Mouse (Mus musculus) lung, postnatal 0 days (tissue): ENCODE data around the gene Adcy5. TPM values are rescaled to one million over a fixed set of nuclear protein-coding genes. Genes with fewer than 3 reads are reported as not detected.

Experiments used
- ATAC-seq: fragments of 200-750 bp; cut with Nextera tagmentation; 2 replicates; pipeline ENCODE4 v1.8.0; 2017; ENCODE audit warnings: moderate library complexity
- DNase-seq: peaks from one replicate; pipeline ENCODE4 v3.0.0-alpha.2; 2016; ENCODE audit warnings: low spot score
- H3K27ac ChIP-seq: fragments of 300-500 bp; sonication (generic); 2 replicates; pipeline ENCODE4 v1.5.1; 2014; ENCODE audit warnings: antibody characterized with exemption, mild to moderate bottlenecking, low read length, mixed read lengths
- H3K27me3 ChIP-seq: fragments of 300-500 bp; sonication (generic); replicated peaks from 2 replicates; pipeline ENCODE4 v1.6.1; 2014; ENCODE audit warnings: low read length, mixed read lengths; ENCODE audit not compliant: insufficient read depth
- H3K36me3 ChIP-seq: fragments of 300-500 bp; sonication (generic); 2 replicates; pipeline ENCODE4 v1.6.1; 2014; ENCODE audit warnings: low read length, mixed read lengths; ENCODE audit not compliant: insufficient read depth
- H3K4me1 ChIP-seq: fragments of 300-500 bp; sonication (generic); 2 replicates; pipeline ENCODE4 v1.6.1; 2014; ENCODE audit warnings: antibody characterized with exemption, low read depth, low read length, mixed read lengths; ENCODE audit not compliant: insufficient read depth
- H3K4me2 ChIP-seq: fragments of 300-500 bp; sonication (generic); replicated peaks from 2 replicates; pipeline ENCODE4 v1.6.1; 2014; ENCODE audit warnings: low read depth, mild to moderate bottlenecking, low read length, moderate library complexity, mixed read lengths
- H3K4me3 ChIP-seq: fragments of 300-500 bp; sonication (generic); 2 replicates; pipeline ENCODE4 v1.5.1; 2014; ENCODE audit warnings: low read depth, low read length
- H3K9ac ChIP-seq: fragments of 300-500 bp; sonication (generic); replicated peaks from 2 replicates; pipeline ENCODE4 v1.6.1; 2014; ENCODE audit warnings: low read depth, mild to moderate bottlenecking
- H3K9me3 ChIP-seq: fragments of 300-500 bp; sonication (generic); 2 replicates; pipeline ENCODE4 v1.6.1; 2016; ENCODE audit warnings: low read length, mixed read lengths
- CTCF ChIP-seq: IDR thresholded peaks from 2 replicates; pipeline ENCODE4 v1.5.1; 2016; ENCODE audit warnings: antibody characterized with exemption, mild to moderate bottlenecking
- EP300 ChIP-seq: IDR thresholded peaks from 2 replicates; pipeline ENCODE4 v1.6.1; 2016; ENCODE audit warnings: antibody characterized with exemption, mild to moderate bottlenecking, control low read depth
- WGBS: fragments of 180-500 bp; shearing (Covaris S2); extraction: QIAGEN DNeasy Blood & Tissue Kit; methylation state at CpG from one replicate; pipeline ENCODE4 v1.1.7; 2014; 5-methylcytosine and 5-hydroxymethylcytosine counted together
- polyA plus RNA-seq: library from polyadenylated mRNA; unstranded; fragments of >200 nt; fragmentation: Nextera tagmentation; extraction: Ambion mirVana; gene quantifications from 2 replicates; pipeline ENCODE4 v1.2.1, GENCODE M21; 2015

The Adcy5 gene
- polyA plus RNA-seq, 1 experiment from 2014 or later = 0.48 TPM

DNA sequence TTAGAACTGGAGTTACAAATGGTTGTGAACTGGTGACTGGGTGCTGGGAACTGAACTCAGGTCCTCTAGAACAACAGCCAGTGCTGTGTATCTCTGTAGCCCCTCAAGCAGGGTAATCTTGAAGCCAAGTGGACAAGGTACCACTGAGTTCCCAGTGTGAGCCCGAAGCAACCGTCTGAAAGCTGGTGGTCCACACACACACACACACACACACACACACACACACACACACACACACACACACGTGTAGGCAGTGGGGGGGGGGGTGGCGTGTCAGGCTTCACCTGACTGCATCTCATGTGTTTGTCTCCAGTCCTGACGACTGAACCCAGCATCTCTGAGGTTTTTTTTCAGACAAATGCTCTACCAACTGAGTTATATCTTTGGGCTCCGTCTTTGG is 145.5 kb downstream of the Adcy5 start:
- H3K9me3 ChIP-seq = no peaks in the 10 kb centered on the region
- DNase-seq = no peak
- 81% methylated on average over 6 of the region's 6 CpGs for WGBS

DNA sequence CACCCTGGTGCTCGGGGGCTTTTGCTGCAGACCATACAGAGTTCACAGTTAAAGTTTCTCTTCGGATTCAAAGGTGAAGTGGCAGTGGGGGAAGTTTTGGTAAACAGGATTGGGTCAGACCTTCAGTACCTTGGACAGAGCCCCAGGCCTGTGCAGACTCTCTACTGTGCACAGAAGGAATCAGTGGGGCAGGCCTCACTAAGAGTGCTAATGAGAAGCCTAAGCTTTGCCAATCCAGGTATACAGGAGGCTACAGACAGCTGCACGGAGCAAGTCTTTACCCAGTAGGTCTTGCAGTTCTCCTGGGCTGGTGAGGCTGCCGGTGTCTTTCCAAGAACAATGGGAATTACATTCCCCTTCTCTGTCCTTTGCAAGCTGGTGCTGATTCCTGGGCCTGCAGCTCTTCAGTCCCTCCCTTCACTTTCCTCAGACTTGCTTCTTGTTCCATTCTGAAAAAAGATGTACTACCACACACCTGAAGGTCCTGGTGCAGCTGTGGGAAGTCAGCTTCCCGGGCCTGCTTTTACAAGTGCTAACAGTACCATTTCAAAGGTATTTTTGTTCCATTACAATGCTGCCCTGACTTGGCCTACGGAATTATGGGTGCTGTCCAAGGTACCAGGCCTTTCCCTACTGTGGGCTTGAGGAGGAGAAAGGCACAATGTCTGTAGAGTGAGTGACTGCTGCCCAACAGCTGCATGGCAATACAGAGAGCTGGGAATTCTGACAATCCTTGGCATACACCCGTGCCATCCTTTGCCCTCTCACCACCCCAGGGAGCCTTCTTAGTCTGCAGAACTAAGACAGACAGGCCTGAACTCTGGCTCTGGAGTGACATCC is 148.0 kb downstream of the Adcy5 start:
- DNase-seq (peak; percentile 36), ATAC-seq (peak; percentile 50; the same call in 1 of the 2 replicates)
- no peaks in the 10 kb centered on the region for H3K4me1 ChIP-seq
- H3K36me3 ChIP-seq = no peaks in the 10 kb centered on the region
- TF ChIP-seq EP300 = no peak
- no peak for TF ChIP-seq CTCF
- H3K27me3 ChIP-seq = no peaks in the 10 kb centered on the region
- no peak overlapping the region for H3K4me2 ChIP-seq
- no peak overlapping the region for H3K9ac ChIP-seq
- no peak overlapping the region for H3K27ac ChIP-seq
- H3K9me3 ChIP-seq = no peaks in the 10 kb centered on the region
- WGBS = 42% methylated on average over 7 of the region's 7 CpGs
- H3K4me3 ChIP-seq = no peak overlapping the region

More for the DNA sequence above, 145.5 kb downstream of the Adcy5 start:
- Histone ChIP-seq H3K9ac (no peak overlapping the region), H3K27me3 (no peaks in the 10 kb centered on the region), H3K4me2 (no peak overlapping the region), H3K27ac (no peak overlapping the region), H3K4me3 (no peak overlapping the region), H3K36me3 (no peaks in the 10 kb centered on the region), H3K4me1 (no peaks in the 10 kb centered on the region)
- ATAC-seq = no peak
- TF ChIP-seq EP300 (no peak), CTCF (no peak)

DNA sequence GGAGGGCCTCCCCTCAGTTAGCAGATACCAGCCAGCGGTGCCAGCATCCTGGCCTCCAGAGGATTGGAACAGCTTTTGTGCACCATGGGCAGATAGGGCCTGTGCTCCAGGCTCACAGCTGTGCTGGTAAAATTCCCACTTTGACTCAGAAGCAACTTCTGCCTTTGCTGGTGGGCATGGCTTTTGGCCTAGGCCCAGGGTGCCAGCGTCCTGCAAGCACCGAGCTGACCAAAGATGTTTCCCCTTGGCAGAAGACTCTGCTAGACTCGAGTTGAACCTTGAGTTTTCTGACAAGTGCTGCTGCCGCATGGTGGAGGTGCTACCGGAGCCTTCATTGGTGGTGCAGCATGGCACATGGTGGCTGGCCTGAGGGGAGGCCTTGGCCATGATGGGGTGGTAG is 149.0 kb downstream of the Adcy5 start:
- DNase-seq (no peak), ATAC-seq (no peak)
- Histone ChIP-seq H3K9ac (no peak overlapping the region), H3K4me3 (no peak overlapping the region), H3K9me3 (no peaks in the 10 kb centered on the region), H3K27me3 (no peaks in the 10 kb centered on the region), H3K4me2 (no peak overlapping the region), H3K4me1 (no peaks in the 10 kb centered on the region), H3K27ac (no peak overlapping the region), H3K36me3 (no peaks in the 10 kb centered on the region)
- TF ChIP-seq EP300 (no peak), CTCF (no peak)
- 91% methylated on average over 6 of the region's 6 CpGs for WGBS

DNA sequence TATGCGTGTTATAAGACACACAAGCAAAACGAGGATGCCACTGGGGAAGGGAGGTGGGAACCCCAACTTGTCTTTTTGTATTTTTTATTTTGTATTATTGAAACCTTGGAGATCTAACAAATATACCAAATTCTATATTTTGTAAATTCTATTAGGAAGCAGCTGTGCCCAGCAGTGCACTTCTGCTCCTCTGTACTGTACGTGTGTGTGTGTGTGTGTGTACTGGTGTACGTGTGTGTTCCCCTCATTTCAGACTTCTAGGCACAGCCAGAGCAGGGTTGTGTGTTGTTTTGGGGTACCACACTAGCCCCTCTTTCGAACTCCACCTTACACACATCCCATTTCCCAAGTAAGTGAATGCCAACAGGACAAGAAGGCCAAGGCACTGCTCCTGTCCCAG is 149.7 kb downstream of the Adcy5 start:
- H3K36me3 ChIP-seq = no peaks in the 10 kb centered on the region
- H3K9ac ChIP-seq = no peak overlapping the region
- ATAC-seq = no peak
- WGBS = 87% methylated on average over 5 of the region's 5 CpGs
- no peaks in the 10 kb centered on the region for H3K4me1 ChIP-seq
- no peak for DNase-seq
- H3K4me3 ChIP-seq = no peak overlapping the region
- TF ChIP-seq CTCF (no peak), EP300 (no peak)
- H3K27ac ChIP-seq = no peak overlapping the region
- no peaks in the 10 kb centered on the region for H3K9me3 ChIP-seq
- no peaks in the 10 kb centered on the region for H3K27me3 ChIP-seq
- no peak overlapping the region for H3K4me2 ChIP-seq

DNA sequence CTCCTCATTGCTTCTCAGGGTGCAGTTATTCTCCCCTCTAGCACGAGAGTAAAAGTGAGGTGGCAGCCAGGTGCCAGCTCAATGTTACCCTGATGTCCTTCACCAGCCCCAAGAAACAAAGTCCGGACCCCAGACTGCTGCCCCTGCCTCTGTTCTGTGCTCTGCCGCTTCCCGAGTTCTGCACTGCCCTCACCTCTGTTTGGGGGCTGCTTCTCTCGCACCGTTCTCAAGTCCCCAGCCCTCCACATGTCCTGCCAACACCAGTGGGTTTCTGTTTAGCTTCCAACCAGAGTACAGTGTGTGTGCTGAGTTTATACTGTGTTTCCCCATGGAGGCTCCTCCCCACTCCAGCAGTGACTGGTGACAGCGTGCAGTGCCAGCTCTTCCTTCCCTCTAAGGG is 150.5 kb downstream of the Adcy5 start:
- DNase-seq = no peak
- H3K27ac ChIP-seq = no peak overlapping the region
- H3K27me3 ChIP-seq = no peaks in the 10 kb centered on the region
- no peaks in the 10 kb centered on the region for H3K4me1 ChIP-seq
- no peak overlapping the region for H3K4me2 ChIP-seq
- H3K9ac ChIP-seq = no peak overlapping the region
- no peak for TF ChIP-seq CTCF
- TF ChIP-seq EP300 = no peak
- 80% methylated on average over 7 of the region's 7 CpGs for WGBS
- H3K36me3 ChIP-seq = no peaks in the 10 kb centered on the region
- no peaks in the 10 kb centered on the region for H3K9me3 ChIP-seq
- no peak overlapping the region for H3K4me3 ChIP-seq
- ATAC-seq = no peak

DNA sequence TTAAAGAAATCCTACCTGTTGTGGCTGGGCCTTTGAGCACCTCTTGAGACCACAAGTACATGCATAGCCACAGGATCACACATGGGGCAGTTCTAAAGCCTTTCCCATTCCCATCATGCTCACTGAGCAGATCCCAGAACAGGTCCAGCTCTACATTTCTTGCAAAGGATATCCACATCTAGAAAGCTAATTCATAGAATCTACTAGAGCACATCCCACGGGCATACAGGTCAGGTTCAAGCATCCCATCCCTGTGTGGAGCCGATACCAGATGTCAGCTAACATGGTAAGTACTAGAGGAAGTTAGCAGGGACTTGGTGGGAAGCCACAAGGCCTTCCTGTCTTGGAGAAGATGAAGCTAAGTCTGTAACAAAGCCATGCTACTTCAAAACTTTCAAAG is 152.0 kb downstream of the Adcy5 start:
- Histone ChIP-seq H3K27me3 (no peaks in the 10 kb centered on the region), H3K27ac (no peak overlapping the region), H3K9me3 (no peaks in the 10 kb centered on the region), H3K9ac (no peak overlapping the region), H3K4me2 (no peak overlapping the region), H3K4me3 (no peak overlapping the region), H3K36me3 (no peaks in the 10 kb centered on the region), H3K4me1 (peaks cover 5% of the 10 kb centered on the region; the same call in 1 of the 2 replicates)
- DNase-seq (no peak), ATAC-seq (no peak)
- no peak for TF ChIP-seq CTCF
- TF ChIP-seq EP300 = no peak
- 77% methylated on average over 2 of the region's 2 CpGs for WGBS
